Mouse (Mus musculus) right cerebral cortex, adult 18-20 months (tissue): ENCODE data around the gene Arhgef28.
"Not testable (repeated sequence)": the region's sequence is repeated elsewhere in the genome, so short reads cannot be mapped to it uniquely, and the experiment has no call there.

Source experiments
- DNase-seq: peaks from one replicate; pipeline ENCODE4 v3.0.0; 2022; ENCODE audit warnings: mixed read lengths

Arhgef28 gene

DNA sequence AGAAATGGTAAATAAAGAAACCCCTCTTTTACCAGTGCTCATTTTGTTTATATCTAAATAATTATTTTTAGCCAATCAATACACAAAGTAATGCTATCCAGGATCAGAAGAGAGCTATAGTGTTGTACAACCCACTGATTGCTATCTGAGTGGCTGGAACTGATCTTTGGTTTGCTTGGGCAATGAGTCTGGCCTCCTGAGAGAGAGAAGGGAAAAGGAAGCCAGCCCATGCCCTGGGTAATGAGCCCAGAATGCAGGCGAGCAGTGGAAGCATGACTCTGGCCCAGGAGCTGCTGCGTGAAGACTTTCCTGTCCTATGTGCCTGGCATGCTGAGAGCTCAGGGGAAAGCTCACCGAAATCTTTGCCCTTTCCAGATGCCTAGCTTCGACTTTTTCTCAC, 83.5 kb downstream of the Arhgef28 start:
- DNase-seq: no peak

DNA sequence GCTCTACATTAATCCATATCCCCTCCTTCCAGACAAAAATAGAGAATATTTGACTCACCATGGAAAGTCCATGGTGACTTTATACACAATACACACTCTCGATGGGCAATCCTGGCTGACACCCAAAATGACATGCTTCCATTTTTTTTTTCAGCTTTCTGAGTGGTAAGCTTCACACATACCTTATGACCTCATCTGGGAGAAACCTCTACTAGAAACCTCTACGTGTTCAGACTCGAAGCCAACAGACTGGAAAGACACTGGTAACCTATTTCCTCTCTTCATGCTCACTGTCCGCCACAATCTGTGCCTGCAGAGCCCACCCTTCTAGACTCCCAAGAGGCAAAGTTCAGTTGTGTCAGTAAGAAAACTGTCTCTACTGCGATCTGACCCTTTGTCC, 84.2 kb downstream of the Arhgef28 start:
- DNase-seq: no peak

DNA sequence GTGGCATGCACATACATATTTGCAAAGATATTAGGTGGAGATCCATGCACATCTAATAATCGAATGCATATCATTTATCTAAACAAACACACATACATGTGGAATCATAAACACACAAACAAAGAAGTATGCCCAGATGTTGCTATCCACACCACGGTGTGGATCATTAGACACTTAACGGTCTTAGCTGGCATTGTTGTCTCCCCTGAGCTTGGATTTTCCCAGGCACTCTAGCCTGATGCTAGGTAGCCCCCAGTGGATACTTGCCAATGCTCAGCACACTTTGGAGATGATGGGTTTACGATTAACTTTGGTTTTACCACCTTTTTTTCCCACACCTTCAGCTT, 85.1 kb downstream of the Arhgef28 start:
- no peak for DNase-seq

DNA sequence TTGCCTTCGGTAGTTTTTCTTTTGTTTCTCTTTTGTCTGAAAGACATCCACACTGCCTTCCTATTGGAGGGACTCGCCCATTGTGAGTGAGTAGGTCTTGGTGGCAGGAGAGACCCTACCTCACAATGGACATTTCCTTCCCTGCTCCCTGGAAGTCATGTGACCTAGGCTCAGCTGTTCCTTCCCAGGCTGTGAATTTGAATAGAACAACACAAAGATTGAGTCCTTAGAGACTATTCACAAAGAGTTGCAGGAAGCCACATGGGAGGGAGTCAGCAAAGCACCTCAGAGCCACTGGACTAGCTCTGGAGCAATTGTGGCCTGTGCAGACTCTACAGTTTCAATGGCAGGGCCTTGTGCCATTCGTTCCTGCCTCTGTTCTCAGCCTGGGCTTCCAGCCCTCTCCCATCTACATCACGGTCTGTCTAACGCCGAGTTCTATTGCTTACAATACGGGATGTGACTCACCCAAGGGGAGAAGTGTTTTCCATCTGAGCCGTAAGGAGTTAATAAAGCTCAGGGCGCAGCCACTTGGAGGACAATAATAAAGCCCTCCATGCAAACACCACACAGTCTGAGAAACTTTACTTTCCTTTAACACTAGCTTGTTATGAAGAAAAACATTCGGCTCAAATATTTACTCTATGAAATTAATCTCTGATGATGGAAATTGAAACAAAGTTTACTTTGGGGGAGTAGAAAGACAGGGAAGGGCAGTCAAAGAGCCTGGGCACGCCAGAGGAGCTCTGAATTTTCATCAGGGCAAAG, 85.7 kb downstream of the Arhgef28 start:
- DNase-seq: no peak

DNA sequence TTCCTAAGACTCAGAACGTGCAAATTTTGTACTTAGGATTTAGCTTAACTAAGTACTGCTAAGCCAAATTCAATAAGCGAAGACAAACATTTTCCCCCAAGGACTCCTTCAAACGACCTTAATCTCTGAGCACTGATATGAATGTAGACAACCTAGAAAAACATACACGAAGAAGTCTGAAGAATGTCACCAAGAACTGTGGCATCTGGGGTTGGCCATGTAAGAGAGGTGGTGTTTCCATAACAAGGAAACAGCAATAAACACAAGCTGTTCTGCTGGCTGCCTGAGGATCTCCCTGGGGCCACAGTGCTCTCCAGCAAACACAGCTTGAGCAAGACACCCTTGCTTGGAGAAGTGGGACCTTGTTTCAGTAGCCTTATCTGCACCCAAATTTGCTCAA, 87.9 kb downstream of the Arhgef28 start:
- DNase-seq: no peak

DNA sequence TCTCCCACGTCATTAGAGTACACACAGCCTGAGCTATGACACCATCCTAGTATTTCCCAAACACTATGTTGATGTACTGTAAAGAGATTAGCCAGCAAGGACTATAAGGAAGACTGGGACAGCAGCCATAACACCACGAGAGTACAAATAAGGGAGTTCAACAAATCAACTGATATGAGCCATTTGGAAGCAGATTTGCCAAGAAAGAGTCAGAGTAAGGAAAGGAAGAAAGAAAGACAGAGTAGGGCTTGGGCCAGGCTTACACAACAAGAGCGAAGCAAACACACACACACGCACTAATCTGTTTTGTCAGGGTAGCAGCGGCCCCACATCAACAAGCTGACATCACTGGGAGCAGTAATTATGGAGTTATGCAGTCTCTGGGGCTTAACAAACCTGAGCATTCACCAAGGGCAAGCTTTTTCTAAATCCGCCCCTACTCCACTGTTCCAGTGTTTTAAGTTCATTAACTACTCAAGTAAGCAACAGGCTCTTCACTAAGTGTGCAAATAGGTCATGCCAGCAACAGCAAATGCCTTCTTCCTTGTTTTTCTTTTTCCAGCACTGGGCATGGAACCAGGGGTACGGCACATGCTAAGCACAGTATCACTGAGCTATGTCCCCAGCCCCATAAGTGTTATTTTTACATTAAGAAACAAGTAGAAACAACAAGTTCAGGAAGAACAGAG, 88.5 kb downstream of the Arhgef28 start:
- no peak for DNase-seq

DNA sequence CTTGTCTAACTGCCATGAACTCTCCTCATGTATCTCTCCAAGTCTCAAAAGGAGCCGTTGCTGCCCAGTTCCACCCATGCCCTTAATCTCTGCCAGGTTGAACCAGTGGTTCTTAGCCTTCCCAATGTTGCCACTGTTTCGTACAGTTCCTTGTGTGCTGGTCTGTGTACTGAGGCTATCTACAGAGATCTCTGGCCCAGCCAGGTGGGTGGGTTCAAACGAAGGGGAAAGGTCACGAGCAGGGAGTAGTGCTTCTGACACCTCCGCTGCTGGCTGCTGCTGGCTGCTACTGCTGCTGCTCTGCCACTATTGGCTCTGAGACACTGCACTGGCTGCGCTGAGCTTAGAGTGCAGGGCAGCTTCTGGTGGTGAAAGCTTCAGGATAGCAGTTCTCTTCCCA, 90.6 kb downstream of the Arhgef28 start:
- DNase-seq: no peak

DNA sequence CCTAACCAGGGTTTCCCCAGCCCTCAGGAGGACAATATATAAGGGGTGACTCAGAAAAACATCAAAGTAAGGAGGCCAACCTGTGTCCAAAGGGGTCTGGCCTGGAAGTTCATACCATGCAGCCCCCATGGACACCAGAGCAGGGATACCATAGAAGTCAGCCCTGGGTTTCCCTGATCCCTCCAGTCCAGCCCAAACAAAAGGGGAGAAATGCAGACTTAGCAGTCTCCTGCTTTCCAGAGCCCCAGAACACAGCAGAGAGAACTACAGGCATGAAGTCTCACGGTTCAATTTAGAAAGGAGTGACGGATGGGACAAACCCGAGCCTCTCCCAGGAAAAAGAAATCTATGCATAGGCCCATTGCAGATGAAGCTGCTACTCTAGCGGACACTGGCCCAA, 91.2 kb downstream of the Arhgef28 start:
- DNase-seq: no peak

DNA sequence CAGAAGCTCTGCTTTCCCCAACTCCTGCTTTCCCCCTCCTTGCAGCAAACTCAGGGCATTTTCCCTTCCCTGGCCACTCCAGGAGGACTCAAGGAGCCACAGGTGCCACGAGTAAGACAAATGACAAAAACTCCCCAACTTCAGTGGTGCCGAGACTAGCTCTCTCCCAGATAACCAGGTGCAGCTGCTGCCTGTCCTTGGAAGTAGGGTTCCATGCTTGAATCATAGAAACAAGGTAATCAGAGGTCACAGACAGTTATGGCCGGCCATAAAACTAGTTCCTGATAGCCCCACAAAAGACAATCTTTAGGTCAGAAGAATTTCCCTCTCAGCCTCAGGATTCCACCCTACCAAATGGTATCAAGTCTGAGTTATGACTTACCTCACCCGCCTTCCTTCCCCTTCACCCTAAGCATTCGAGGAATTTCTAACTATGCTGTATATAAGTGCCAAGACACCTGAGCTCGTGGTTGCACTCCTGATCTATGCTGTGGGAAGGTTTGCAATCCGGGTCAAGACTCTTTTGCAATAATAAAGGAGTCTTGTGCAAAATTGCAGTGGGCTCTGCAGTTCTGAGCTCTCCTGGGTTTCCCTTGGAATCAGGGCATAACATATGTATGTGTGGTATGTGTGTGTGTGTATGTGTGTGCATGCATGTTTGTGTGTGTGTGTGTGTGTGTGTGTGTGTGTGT, 93.3 kb downstream of the Arhgef28 start:
- no peak for DNase-seq

DNA sequence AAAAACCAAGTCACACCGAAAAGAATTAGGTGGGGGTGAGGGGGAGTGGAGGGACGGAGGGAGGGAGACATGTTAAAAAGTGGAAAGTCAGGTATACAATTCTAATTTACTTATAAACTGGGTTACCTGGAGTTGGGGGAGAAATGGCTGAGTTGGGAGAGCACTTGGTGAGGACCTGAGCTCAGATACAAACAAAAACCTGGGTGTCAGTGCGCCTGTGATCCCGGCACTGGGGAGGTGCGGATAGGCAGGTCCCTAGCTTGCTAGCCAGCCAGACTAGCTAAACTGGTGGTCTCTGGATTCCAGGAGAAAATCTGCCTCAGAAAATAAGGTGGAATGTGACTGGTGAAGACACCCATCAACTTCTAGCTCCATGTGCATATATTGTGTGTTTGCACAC, 94.7 kb downstream of the Arhgef28 start:
- DNase-seq: no peak

DNA sequence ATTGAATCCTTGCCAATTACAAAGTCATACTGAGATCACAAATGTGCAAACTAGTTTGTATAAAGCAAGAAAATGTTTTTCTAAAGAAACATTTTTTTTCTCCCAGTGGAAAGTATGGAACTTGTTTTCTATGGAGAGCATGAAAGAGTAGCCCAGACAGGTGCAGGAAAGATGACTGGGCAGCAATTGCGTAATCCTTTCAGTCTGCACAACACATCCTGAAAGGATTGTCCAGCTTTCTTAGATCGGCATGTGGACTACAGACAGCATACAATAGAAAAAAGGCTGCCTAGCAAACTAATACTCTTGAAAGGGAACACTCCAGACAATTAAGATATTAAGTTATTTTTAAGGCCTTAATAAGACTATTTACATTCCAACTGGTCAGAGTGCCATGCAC, 95.2 kb downstream of the Arhgef28 start:
- no peak for DNase-seq

DNA sequence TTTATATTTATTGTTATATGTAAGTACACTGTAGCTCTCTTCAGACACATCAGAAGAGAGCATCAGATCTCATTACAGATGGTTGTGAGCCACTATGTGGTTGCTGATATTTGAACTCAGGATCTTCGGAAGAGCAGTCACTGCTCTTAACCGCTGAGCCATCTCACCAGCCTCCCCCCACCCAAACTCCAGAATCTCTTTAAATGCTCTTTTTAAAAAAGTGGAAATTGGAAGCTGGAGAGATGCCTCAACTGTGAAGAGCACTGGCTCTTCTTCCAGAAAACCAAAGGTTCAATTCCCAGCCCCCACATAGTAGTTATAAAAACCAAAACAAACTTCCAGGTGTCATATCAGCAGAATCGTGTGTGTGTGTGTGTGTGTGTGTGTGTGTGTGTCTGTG, 97.8 kb downstream of the Arhgef28 start:
- DNase-seq: not testable (repeated sequence)

DNA sequence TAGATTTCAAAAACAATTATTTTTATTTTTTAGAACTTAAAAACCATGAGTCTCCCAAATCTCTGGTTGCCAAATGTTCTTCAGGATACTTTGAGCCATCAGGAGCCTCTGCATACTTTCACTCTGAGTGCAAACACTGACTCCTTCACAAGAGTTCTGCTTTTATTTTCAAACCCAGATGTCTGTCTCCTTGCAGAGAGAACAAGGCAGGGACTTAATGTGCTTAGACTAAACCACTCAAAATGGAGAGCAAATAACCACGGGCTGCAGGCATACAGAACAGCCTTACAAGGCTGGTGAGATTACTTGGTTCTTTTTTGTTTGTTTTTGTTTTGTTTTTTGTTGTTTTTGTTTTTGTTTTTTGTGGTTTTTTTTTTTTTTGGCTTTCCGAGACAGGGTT, 98.6 kb downstream of the Arhgef28 start:
- DNase-seq: no peak

DNA sequence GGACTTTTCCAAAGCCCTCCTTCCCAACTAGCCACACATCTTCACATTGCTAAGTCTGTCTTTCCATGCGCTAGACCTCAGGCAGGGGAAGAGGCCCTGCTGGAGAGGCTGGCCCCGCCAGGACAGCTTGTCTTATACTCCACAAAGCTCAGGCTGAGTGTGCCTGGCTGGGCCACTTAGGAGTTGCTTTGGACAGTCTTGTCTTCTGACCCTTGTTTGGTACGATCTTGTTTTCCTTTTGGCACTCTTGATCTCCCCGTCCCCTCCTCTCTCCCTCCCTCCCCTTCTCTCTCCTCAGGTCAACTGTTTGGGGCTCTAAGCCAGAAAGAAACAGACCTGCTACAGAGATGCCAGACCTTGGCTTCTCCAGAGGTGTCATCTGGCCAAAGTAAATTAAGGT, 110.3 kb downstream of the Arhgef28 start:
- no peak for DNase-seq

DNA sequence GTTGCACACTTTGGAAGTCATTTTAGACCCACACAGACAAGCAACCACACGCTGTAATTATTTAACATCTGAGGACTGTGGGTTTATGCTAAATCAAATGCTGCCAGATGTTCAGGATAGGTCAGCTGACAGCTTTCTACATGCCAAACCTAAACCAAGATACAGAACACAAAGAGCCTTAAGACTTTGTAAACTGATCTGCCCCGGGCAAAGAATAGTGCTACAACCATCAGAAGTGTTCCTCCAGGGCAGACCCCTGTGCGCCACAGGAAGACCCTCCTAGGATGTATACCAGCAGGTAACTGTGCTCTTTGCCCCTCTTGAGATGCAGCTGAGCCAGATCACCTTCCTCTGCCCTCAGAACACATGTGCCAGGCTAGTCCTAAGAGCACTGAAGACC, 111.9 kb downstream of the Arhgef28 start:
- DNase-seq: no peak

DNA sequence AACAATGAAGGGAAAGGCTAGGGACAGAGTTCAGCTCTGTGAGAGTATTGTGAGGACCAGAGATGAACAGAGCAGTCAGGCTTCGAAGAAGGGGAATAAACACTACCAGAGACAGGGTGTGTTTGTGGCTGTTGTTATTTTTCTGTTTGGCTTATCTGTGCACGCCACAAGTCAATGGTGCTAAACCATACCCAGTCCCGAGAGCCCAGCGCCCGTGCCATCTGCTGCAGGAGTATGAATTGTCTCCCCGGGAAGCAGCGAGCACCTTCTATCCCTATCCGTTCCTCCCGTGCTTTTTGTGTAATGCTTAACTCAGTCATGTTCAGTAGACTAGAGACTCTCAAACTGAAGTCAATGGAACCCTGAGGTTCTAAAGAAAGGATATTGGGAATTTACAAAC, 112.8 kb downstream of the Arhgef28 start:
- DNase-seq: no peak

DNA sequence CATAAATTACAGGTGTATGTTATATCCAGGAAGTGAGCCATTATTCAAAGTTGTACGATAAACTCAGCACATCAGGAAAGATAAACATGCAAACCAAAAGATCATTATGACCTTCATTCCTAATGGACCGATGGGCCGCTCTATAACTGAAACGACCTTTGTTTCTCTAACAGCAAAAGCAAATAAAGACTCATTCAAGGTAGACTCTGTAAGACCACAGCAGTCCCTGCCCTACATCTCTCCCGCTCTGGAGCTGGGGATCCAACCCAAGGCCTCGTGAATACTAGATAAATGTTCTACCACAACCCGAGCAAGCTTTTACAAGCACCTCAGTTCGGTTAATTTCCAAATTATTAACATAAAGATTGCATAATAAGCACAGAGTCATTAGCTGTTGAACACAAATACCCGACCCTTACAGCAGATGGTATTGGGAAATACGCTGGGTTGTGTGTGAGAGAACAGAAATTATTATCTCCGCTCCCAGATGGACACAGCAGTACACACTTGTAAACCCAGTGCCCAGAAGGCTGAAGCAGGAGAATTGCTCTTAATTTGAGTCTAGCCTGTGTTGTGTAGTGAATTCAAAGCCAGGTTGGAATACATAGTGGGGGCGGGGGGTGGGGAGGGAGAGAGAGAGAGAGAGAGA, 113.8 kb downstream of the Arhgef28 start:
- no peak for DNase-seq

DNA sequence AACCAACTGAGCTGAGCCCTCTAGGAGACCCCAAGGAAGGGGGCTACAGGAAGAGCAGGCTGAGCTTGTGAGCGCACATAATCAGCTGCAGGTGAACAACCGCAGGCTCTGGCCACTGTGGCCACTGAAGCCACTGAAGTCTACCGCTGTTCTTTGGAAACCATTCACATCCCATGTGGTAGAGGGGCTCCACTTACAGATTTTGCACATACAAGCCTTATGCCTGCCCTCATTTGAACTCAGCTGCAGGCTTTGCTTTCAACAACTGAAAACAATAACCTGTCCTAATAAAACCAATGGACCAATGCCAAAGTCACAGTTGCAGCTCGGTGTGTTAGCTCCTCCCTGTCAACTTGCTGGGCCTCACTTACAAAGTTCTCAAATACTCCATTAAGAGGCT, 126.6 kb downstream of the Arhgef28 start:
- no peak for DNase-seq

DNA sequence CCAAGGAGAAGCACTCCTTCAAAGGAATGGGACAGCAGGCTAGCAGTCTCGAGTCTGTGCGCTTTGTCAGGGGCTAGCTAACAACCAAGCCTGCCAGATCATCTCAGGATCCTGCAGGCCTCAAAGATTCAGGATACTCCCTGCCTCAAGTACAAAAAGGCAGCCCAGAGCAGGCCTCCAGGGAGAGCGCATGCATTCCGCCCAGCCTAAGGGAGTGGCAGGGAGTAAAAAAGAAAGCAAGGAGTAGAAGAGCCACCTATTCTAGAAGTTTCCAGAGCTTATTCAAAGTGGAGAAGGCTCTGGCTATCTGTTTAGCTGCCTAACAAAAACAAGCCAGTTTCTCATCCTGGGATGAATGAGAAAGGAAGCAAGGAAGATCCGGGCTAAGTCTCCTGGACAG, 128.0 kb downstream of the Arhgef28 start:
- DNase-seq: no peak

DNA sequence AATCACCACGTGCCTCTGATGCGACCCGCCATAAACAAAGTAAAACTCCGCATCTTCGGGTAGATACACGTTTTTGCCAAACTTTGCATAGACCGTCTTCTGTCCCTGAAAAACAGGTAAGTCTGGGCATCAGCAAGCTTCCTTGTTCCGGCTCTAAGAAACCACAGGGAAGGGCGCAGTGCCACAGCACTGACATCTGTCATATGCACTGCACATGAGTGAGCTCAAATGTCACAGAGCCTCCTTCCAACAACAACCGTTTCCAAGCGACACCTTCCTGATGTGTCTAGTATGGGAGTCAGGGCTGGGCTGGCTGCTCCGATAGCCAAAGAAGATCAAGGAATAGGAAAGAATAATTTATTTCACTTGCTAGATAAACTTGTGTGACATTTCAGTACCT, 129.0 kb downstream of the Arhgef28 start:
- DNase-seq: no peak

DNA sequence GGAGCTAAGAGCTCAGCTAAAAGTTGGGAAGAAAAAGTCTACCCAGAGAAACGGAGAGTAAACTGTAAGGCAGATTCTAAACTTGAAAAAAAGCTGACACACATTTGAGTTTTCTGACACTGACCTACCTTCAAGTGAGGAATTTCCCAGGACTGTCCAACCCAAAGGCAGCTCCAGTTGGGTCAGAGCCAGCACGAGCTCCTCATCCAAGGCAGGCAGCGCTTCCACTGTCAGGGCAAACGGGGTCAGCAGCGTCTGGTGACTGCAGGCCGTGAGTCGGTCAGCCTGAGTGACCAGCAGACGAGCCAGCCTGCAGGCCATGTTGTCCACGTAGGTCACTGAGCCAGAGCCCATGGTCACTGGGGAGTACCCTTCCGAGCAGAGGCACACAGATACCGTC, 131.4 kb downstream of the Arhgef28 start:
- DNase-seq: no peak

DNA sequence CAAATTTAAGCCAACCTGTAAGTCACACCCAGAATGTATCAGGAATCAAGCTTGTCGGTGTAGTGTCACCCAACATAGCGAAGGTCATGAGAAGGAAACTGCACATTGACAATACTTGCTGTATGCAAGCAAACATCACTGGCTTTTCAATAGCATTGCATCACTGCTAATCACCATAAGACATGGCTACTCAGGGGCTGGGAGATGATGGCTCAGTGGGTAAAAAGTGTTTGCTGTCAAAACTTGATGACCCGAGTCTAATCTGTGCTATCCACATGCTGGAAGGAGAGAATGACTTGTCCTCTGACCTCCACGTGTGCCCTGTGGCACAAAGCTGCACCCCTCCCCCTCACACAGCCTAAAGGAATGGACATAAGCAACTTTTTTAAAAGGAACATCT, 133.0 kb downstream of the Arhgef28 start:
- no peak for DNase-seq

DNA sequence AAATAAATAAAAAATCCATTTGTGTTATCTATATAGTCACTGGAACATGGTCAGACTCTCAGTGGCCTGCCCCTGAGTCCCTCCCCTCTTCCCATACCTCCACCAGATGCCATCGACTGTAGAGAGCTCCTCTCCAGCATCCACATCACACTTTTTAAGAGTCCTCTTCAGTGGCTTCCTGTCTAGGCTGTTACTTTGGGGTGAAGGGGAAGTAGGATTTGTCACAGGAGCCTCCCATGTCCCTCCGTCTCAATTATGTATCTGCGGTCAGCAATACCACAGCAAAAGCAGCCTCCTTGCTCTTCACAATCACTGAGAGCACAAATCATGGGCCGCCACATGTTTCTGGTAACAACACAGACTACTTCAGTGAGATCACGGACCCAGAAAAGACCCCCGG, 135.8 kb downstream of the Arhgef28 start:
- no peak for DNase-seq

DNA sequence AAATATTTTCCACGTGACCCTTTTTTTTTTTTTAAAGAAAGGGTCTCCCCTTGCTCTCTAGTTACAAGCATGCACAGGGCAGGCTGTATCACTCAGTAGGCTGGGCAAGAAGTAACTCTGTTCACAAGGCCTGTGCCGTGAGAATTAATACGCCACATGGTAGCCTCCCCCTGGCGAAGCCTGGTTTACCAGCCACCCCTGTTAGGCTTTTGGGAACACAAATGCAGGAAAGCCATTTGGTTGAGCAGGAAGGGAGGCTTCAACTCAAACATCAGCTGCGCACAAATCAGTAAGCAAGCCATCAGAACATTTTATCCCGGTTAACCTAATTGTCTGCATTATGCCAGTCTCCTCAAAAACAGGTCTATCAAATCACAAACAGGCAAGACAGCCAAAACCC, 136.6 kb downstream of the Arhgef28 start:
- no peak for DNase-seq
